In genomic region chr4:136595221-136595620, GRCm38 (mm10) we compare ENCODE assay signal across 22 mouse cellular contexts. TPM values are rescaled to one million over a fixed set of nuclear protein-coding genes. Genes with fewer than 3 reads are reported as not detected.
DNase-seq lines count a peak whose midpoint lies in the region; ATAC-seq and TF ChIP-seq lines count a peak whose summit lies in the region.
"Had no signal": no experiment of that assay in that cellular context is flagged by ENCODE, and none has a peak within 500 bp of the region (broad histone marks: within the 10 kb centered on the region; RNA-seq: fewer than 3 reads in every experiment).

No protein-coding gene starts in this region.

- no peak overlapping the region for H3K9ac ChIP-seq in kidney, embryonic 14.5 days (ENCODE audit: low read depth, low read length)
- no peak overlapping the region for H3K9ac ChIP-seq in midbrain, embryonic 11.5 days (ENCODE audit: low read length)
- H3K9ac ChIP-seq in midbrain, embryonic 15.5 days = no peak overlapping the region
- H3K9ac ChIP-seq: heart, embryonic 12.5 days; hindbrain, embryonic 14.5 days had no signal

- TF ChIP-seq POLR2A in kidney, adult 2 months (IDR thresholded peaks at IDR 0.05; ENCODE audit: low read depth, low read length) = no peak

- H3K4me2 ChIP-seq in kidney, embryonic 14.5 days (replicated peaks; ENCODE audit: low read depth, low read length) = no peak overlapping the region
- H3K4me2 ChIP-seq in midbrain, embryonic 11.5 days = no peak overlapping the region
- H3K4me2 ChIP-seq in midbrain, embryonic 15.5 days = no peak overlapping the region
- H3K4me2 ChIP-seq: heart, embryonic 12.5 days; hindbrain, embryonic 14.5 days had no signal

- H3K4me3 ChIP-seq in kidney, adult 2 months (ENCODE audit: insufficient read depth, low read depth, low read length) = no peak overlapping the region
- no peak overlapping the region for H3K4me3 ChIP-seq in kidney, embryonic 14.5 days (ENCODE audit: low read length)
- no peak overlapping the region for H3K4me3 ChIP-seq in midbrain, embryonic 11.5 days (ENCODE audit: low read depth, low read length)
- H3K4me3 ChIP-seq in midbrain, embryonic 15.5 days = no peak overlapping the region
- H3K4me3 ChIP-seq: heart, embryonic 12.5 days; hindbrain, embryonic 10.5 days had no signal

- no peak for ATAC-seq in kidney, embryonic 14.5 days (ENCODE audit: low FRiP score, low TSS enrichment)
- no peak for ATAC-seq in midbrain, embryonic 11.5 days (ENCODE audit: low FRiP score)
- no peak for ATAC-seq in midbrain, embryonic 15.5 days (replicated peaks)
- ATAC-seq in cerebellum, adult (ENCODE audit: insufficient number of reproducible peaks, low FRiP score, low TSS enrichment) = no peak
- ATAC-seq: CD4-positive, CD25-positive, alpha-beta regulatory T cell, adult 4 months; forebrain, embryonic 16.5 days had no signal

- no peak overlapping the region for H3K27ac ChIP-seq in kidney, adult 2 months (ENCODE audit: insufficient read depth, low read depth, low read length)
- H3K27ac ChIP-seq in kidney, embryonic 14.5 days (ENCODE audit: low read depth, low read length) = no peak overlapping the region
- H3K27ac ChIP-seq in midbrain, embryonic 11.5 days (ENCODE audit: low read depth, low read length) = no peak overlapping the region
- H3K27ac ChIP-seq in midbrain, embryonic 15.5 days = no peak overlapping the region
- H3K27ac ChIP-seq: hindbrain, embryonic 10.5 days; hindbrain, embryonic 14.5 days had no signal

- no peak for TF ChIP-seq CTCF in kidney, adult 2 months (conservative IDR thresholded peaks at IDR 0.05; ENCODE audit: insufficient read depth, insufficient read length, low read depth, low read length)

- DNase-seq in kidney, adult 2 months = peak; percentile 29
- peak; percentile 59 for DNase-seq in midbrain, embryonic 11.5 days (ENCODE audit: low spot score, missing footprints)
- peak; percentile 29 for DNase-seq in kidney, postnatal 14 days
- no peak for DNase-seq in thymus, postnatal 4 days
- DNase-seq: adrenal gland, postnatal 14 days; B cell, adult 2 months; cerebellum, adult 18-20 months; cerebellum, adult 9-11 months; cerebellum, postnatal 36 days; gastrocnemius, postnatal 10 days had no signal

- H3K4me1 ChIP-seq in kidney, adult 2 months (ENCODE audit: control insufficient read depth, insufficient read depth, low read length) = peaks cover 6% of the 10 kb centered on the region; the same call in 1 of the 2 replicates
- H3K4me1 ChIP-seq in kidney, embryonic 14.5 days (ENCODE audit: control insufficient read depth, insufficient read depth, low read length) = 0 out of 2 replicates have a peak, but pooled peaks cover 3% of the 10 kb centered on the region
- H3K4me1 ChIP-seq in midbrain, embryonic 11.5 days (ENCODE audit: control insufficient read depth, insufficient read depth, low read length) = peaks cover 5% of the 10 kb centered on the region; the same call in 1 of the 2 replicates
- H3K4me1 ChIP-seq in midbrain, embryonic 15.5 days = peaks cover 39% of the 10 kb centered on the region

- H3K36me3 ChIP-seq in kidney, adult 2 months (ENCODE audit: control insufficient read depth, insufficient read depth, low read length) = no peaks in the 10 kb centered on the region
- peaks cover 9% of the 10 kb centered on the region; the same call in 1 of the 2 replicates for H3K36me3 ChIP-seq in kidney, embryonic 14.5 days (ENCODE audit: control insufficient read depth, insufficient read depth, low read length)
- peaks cover 2% of the 10 kb centered on the region; the same call in 1 of the 2 replicates for H3K36me3 ChIP-seq in midbrain, embryonic 11.5 days (ENCODE audit: control insufficient read depth, insufficient read depth, low read length)
- H3K36me3 ChIP-seq in midbrain, embryonic 15.5 days (replicated peaks) = no peaks in the 10 kb centered on the region; the same call in 1 of the 2 replicates

- WGBS in kidney, adult 2 months = 43% methylated on average over 6 of the region's 6 CpGs
- WGBS in kidney, embryonic 14.5 days = 77% methylated on average over 6 of the region's 6 CpGs
- WGBS in midbrain, embryonic 11.5 days = 91% methylated on average over 6 of the region's 6 CpGs
- 90% methylated on average over 6 of the region's 6 CpGs for WGBS in midbrain, embryonic 15.5 days

- no peaks in the 10 kb centered on the region for H3K9me3 ChIP-seq in kidney, embryonic 14.5 days (ENCODE audit: control insufficient read depth, low read length)
- no peaks in the 10 kb centered on the region; the same call in 1 of the 2 replicates for H3K9me3 ChIP-seq in midbrain, embryonic 11.5 days (ENCODE audit: control insufficient read depth, low read length)
- no peaks in the 10 kb centered on the region for H3K9me3 ChIP-seq in midbrain, embryonic 15.5 days
- H3K9me3 ChIP-seq: heart, embryonic 12.5 days; hindbrain, embryonic 10.5 days had no signal

- H3K27me3 ChIP-seq in kidney, adult 2 months (replicated peaks; ENCODE audit: control insufficient read depth, insufficient read depth, low read length) = no peaks in the 10 kb centered on the region
- H3K27me3 ChIP-seq in kidney, embryonic 14.5 days (ENCODE audit: control insufficient read depth, insufficient read depth, low read length) = no peaks in the 10 kb centered on the region
- no peaks in the 10 kb centered on the region for H3K27me3 ChIP-seq in midbrain, embryonic 11.5 days (ENCODE audit: control insufficient read depth, insufficient read depth, low read length)
- no peaks in the 10 kb centered on the region for H3K27me3 ChIP-seq in midbrain, embryonic 15.5 days (replicated peaks)
- H3K27me3 ChIP-seq: heart, embryonic 12.5 days had no signal

RNA-seq across cellular contexts. Expression of gene Kdm1a, which starts 7.3 kb away (rescaled TPM):
- polyA plus RNA-seq in kidney, adult 2 months (2012; rRNA removed) = 21.0 and 21.1 TPM in 2 replicates
- polyA plus RNA-seq in kidney, embryonic 14.5 days (2014; fragmentation: Nextera tagmentation; extraction: Ambion mirVana) = 60.9 and 69.9 TPM in 2 replicates
- polyA plus RNA-seq in midbrain, embryonic 11.5 days (2014; fragmentation: Nextera tagmentation; extraction: Ambion mirVana) = 89.6 and 92.3 TPM in 2 replicates
- 69.9 and 70.7 TPM in 2 replicates for polyA plus RNA-seq in midbrain, embryonic 15.5 days (2015; fragmentation: Nextera tagmentation; extraction: Ambion mirVana)

RNA-seq across cellular contexts. Expression of gene Tex46, which starts 15.0 kb away (rescaled TPM):
- not detected in 2 replicates for polyA plus RNA-seq in kidney, adult 2 months (2012; rRNA removed)
- not detected in 2 replicates for polyA plus RNA-seq in kidney, embryonic 14.5 days (2014; fragmentation: Nextera tagmentation; extraction: Ambion mirVana)
- not detected in 2 replicates for polyA plus RNA-seq in midbrain, embryonic 11.5 days (2014; fragmentation: Nextera tagmentation; extraction: Ambion mirVana)
- polyA plus RNA-seq in midbrain, embryonic 15.5 days (2015; fragmentation: Nextera tagmentation; extraction: Ambion mirVana) = not detected in 2 replicates
- polyA plus RNA-seq: CD4-positive, CD25-positive, alpha-beta regulatory T cell, adult 4 months; embryonic facial prominence, embryonic 11.5 days; forebrain, embryonic 11.5 days; forebrain, embryonic 16.5 days; frontal cortex, adult 2 months; heart, embryonic 12.5 days; heart, embryonic 16.5 days; hindbrain, embryonic 10.5 days; hindbrain, embryonic 14.5 days had no signal

RNA-seq across cellular contexts. Expression of gene Lactbl1, which starts 27.2 kb away (rescaled TPM):
- not detected in 2 replicates for polyA plus RNA-seq in kidney, adult 2 months (2012; rRNA removed)
- 0.14 TPM in 1 of 2 replicates, not detected in the other for polyA plus RNA-seq in kidney, embryonic 14.5 days (2014; fragmentation: Nextera tagmentation; extraction: Ambion mirVana)
- 0.06 TPM in 1 of 2 replicates, not detected in the other for polyA plus RNA-seq in midbrain, embryonic 11.5 days (2014; fragmentation: Nextera tagmentation; extraction: Ambion mirVana)
- 0.10 and 0.11 TPM in 2 replicates for polyA plus RNA-seq in midbrain, embryonic 15.5 days (2015; fragmentation: Nextera tagmentation; extraction: Ambion mirVana)
- polyA plus RNA-seq: embryonic facial prominence, embryonic 11.5 days; forebrain, embryonic 11.5 days; heart, embryonic 12.5 days; hindbrain, embryonic 10.5 days had no signal
